Mouse (Mus musculus): ENCODE results near the gene Sst.

Sst gene

DNA sequence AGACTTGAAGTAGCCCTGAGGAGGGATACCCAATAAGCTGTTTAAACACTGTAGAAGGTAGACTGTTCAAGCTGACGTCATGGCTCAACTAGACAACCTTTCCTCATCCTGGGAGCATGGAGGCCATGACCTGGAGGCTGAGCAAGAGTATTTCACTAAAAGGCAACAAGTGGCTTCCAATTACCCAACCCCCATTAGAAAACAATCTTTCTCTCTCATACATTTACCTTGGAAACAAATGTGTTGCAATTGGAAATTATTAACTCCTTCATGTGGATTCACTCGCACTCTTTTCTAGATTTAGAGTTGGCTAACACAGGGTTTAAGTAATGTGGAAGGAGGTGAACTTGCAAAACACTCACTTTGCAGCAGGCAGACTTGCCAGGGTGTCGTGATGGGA lies 4.4 kb upstream of the Sst start:
- TF ChIP-seq GATA4 (IDR thresholded peaks at IDR 0.05; ENCODE audit: insufficient replicate concordance, low read length): no peak

DNA sequence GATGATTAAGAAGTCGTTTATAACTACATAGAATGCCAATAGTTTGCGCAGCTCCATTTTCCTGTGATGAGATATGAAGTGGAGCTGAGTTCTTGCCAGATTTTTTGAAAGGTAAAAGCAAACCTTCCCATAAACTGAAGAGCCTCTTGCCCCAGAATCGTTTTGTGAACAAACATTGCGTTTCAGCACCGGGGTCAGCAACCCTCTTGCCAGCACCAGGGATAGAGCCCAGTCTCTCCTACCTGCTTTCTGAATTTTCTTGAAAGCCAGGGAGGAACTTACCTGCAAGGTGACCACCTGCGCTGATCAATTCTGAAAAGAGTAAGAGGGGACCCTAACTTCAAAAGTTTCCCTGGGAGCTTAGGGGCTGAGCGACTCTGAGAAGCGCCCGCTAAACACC lies 607 bp downstream of the Sst start:
- TF ChIP-seq GATA4 (IDR thresholded peaks at IDR 0.05; ENCODE audit: insufficient replicate concordance, low read length): no peak

DNA sequence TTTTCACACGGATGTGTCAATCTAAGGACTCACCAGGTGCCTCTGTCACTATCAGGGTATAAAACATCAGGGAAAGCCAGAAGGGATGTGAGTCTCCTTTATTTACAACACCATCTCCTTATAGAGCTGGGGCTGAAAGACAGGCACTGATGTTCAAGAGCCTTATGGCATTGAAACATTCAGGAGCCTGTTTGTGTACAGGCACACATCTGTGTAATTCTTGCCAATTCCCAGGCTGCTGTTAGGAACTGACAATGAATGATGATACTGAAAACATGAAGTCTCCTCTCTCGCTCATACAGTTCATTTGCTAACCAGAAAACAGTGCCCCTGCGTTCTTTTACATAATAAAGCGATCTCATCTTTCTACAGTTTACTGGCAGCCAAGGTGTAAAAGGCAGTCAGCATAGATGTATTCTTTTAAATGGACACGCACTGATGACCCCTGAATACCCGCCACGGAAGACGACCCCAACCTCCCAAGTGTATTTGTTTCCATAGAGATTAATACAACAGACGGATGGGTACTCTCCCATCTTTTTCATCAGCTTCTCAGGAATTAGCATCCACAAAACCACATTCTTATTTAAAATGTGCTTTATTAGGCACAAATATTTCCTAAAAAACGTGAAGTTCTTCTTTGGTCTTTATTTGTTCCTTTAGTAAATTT lies 2.7 kb downstream of the Sst start:
- no peak for TF ChIP-seq GATA4 (IDR thresholded peaks at IDR 0.05; ENCODE audit: insufficient replicate concordance, low read length)

- no peak for TF ChIP-seq GATA4 (IDR thresholded peaks at IDR 0.05; ENCODE audit: insufficient replicate concordance, low read length)
Measured at GRCm38 (mm10) chr16:23885098-23885497, 5.7 kb downstream of the Sst start.

DNA sequence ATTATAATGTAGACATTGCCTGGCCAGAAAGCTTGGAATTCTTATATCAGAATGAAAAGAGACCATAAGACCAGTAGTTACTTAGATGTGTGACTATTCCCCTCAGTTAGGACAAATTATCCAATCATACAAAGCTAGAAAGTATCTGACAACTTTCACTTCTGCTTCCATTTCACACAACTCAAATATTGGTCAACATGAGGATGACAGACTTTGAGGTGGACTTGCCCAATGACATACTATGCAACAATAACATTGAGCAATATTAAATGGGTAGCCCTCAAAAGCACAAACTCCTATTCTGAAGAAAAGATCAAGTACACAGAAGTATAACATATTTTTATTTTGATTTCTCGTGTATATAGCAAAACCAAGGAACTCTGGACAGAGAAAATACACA lies 35.5 kb downstream of the Sst start:
- TF ChIP-seq GATA4 (IDR thresholded peaks at IDR 0.05; ENCODE audit: insufficient replicate concordance, low read length): no peak

DNA sequence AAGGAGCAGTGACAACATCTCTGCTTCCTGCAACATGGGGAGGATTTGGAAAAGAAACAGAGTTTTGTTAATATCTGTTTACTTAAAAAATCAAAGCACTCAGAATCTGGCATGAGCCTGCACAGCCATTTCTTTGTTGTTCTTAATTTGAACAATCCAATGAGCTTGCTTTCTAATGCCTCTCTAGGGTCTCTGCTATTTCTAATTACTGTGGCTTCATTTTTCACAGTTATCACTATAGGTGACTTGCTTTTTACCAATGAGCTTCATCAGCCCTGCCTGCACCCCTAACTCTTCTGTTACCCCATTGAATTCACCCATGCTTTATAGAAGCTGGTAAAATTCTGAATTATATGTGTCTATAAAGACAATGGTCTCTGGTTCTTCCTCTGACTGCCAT lies 41.0 kb downstream of the Sst start:
- TF ChIP-seq GATA4 (IDR thresholded peaks at IDR 0.05; ENCODE audit: insufficient replicate concordance, low read length): no peak

GRCm38 (mm10) chr16:23849176-23849575 lies 41.6 kb downstream of the Sst start:
- no peak for TF ChIP-seq GATA4 (IDR thresholded peaks at IDR 0.05; ENCODE audit: insufficient replicate concordance, low read length)

- no peak for TF ChIP-seq GATA4 (IDR thresholded peaks at IDR 0.05; ENCODE audit: insufficient replicate concordance, low read length)
Measured at GRCm38 (mm10) chr16:23844622-23845021, 46.1 kb downstream of the Sst start.

- TF ChIP-seq GATA4 (IDR thresholded peaks at IDR 0.05; ENCODE audit: insufficient replicate concordance, low read length): no peak
Measured at GRCm38 (mm10) chr16:23842609-23843008, 48.1 kb downstream of the Sst start.

Data from liver, adult (tissue).